Mouse (Mus musculus): Measurements from ENCODE around the gene Olfr1220.

The Olfr1220 gene

DNA sequence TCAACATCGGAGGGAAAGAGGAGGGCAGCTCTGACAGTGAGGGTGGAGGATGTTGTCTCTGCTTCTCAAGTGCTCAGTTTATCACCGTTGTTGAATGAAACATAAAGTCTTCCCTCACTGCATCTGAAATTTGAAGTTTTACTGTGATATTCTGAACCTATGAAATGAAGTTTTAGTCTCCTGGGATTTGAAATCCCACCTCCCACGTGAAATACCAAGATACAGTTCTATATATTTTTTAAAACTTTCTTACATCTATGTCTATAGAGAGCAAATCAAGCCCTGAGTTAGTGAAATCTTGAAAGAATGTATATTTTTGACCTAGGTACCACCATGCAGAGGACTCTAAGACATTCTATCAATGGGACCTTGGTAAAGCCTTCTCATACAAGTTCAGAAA is at the start of gene Olfr1220:
Gene Olfr1220, minus strand, starts transcription at position 101 of the 400 bp plus-strand sequence.
- DNase-seq: no peak

- no peak for DNase-seq
These were observed 44.8 kb upstream of the Olfr1220 start, which contains the start of gene Olfr1223 for GRCm38 (mm10) chr2:89151460-89151859. TSS of gene Olfr1223 (minus strand) at chr2:89151560.

DNA sequence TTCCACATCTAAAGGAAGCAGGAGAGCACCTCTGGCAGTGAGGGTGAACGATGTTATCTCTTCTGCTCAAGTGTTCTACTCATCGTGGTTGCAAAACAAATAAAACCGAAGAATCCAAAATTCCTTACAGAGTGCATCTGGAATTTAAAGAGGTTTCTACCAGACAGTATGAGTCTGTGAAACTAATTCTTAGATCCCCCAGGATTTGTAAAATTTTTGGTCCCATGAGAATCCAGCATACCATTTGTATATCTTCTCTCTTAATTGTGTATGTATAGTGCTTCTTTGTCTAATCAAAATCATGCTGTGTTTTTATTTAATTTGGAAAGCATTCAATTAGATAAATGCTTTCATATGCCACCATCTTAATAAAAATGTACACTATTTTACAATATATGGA is 26.3 kb upstream of the Olfr1220 start, which contains the start of gene Olfr1222:
Gene Olfr1222, minus strand, starts transcription at position 101 of the 400 bp plus-strand sequence.
- no peak for DNase-seq

- DNase-seq: no peak
These were observed 10.5 kb upstream of the Olfr1220 start, which contains the start of gene Olfr1221 for GRCm38 (mm10) chr2:89117183-89117582. TSS of gene Olfr1221 (minus strand) at chr2:89117283.

DNA sequence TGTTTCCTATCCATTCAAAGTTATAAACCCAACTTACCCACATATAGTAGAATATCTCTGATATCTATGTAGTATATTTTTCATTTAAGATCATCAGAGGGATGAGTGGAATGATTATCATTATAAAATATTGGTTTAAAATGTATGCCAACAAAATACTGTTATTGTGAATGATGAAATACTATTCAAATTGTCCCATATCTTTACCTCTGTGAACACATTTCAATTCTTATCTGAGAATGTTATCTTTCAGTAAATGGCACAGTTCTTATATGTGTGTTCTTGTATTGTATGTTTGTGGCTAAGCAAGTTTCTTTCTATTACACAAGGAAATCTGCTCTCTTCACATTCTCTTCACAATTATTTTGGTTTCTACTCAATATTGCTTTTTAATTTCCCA is 984 bp downstream of the Olfr1220 start:
- DNase-seq: no peak

GRCm38 (mm10) chr2:89093848-89094247 is 12.8 kb downstream of the Olfr1220 start:
- no peak for DNase-seq

GRCm38 (mm10) chr2:89083413-89083812 is 23.2 kb downstream of the Olfr1220 start, which contains the start of gene Olfr1219:
TSS of gene Olfr1219 (minus strand) at chr2:89083513.
- DNase-seq: no peak

DNA sequence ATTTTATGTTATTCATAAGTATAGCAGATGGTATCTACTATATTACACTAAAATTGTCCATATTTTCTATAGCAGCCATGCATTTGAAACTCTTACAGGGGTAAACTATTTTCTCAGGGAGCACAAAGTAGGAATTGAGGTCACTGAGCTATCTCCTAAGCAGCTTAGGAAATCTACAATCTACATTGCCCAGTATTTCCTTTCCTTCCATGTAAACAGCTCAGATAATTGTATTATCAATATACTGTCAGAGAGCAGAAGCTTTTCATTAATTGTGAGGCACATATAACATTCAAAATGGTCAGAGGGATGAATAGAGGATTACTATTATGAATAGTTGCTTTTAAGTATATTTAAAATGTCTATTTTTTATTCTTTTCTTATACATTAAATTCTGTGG is 25.1 kb downstream of the Olfr1220 start:
- DNase-seq: no peak

- no peak for DNase-seq
These were observed 45.5 kb downstream of the Olfr1220 start, which contains the start of gene Olfr1218 for GRCm38 (mm10) chr2:89061087-89061486. TSS of gene Olfr1218 (minus strand) at chr2:89061187.

Data from thymus, postnatal 4 days (tissue).